9 mouse cellular contexts compared by ENCODE assay signal in genomic region chr1:38934668-38935067, GRCm38 (mm10). TPM values are rescaled to one million over a fixed set of nuclear protein-coding genes. Genes with fewer than 3 reads are reported as not detected.
DNase-seq lines count a peak whose midpoint lies in the region; ATAC-seq and TF ChIP-seq lines count a peak whose summit lies in the region.
"Had no signal": no experiment of that assay in that cellular context is flagged by ENCODE, and none has a peak within 500 bp of the region (broad histone marks: within the 10 kb centered on the region; RNA-seq: fewer than 3 reads in every experiment).

No protein-coding gene starts in this region.

- no peak for TF ChIP-seq EP300 in heart, postnatal 0 days (IDR thresholded peaks at IDR 0.05; ENCODE audit: low read depth)
- TF ChIP-seq EP300 in lung, postnatal 0 days (IDR thresholded peaks at IDR 0.05): no peak

- H3K4me1 ChIP-seq in heart, postnatal 0 days (ENCODE audit: control insufficient read depth, insufficient read depth): no peaks in the 10 kb centered on the region
- no peaks in the 10 kb centered on the region for H3K4me1 ChIP-seq in heart, embryonic 10.5 days
- H3K4me1 ChIP-seq in lung, postnatal 0 days (ENCODE audit: insufficient read depth, low read depth, low read length): no peaks in the 10 kb centered on the region

- H3K36me3 ChIP-seq in heart, postnatal 0 days (replicated peaks; ENCODE audit: control insufficient read depth, insufficient read depth, low read length): no peaks in the 10 kb centered on the region
- no peaks in the 10 kb centered on the region for H3K36me3 ChIP-seq in heart, embryonic 10.5 days
- no peaks in the 10 kb centered on the region for H3K36me3 ChIP-seq in lung, postnatal 0 days (ENCODE audit: insufficient read depth, low read length)

- no peaks in the 10 kb centered on the region for H3K27me3 ChIP-seq in heart, postnatal 0 days (ENCODE audit: control insufficient read depth, insufficient read depth, low read length)
- H3K27me3 ChIP-seq in heart, embryonic 10.5 days (ENCODE audit: insufficient read depth, poor library complexity, severe bottlenecking): no peaks in the 10 kb centered on the region
- no peaks in the 10 kb centered on the region for H3K27me3 ChIP-seq in lung, postnatal 0 days (replicated peaks; ENCODE audit: insufficient read depth, low read length)

- no peak overlapping the region for H3K27ac ChIP-seq in heart, postnatal 0 days (ENCODE audit: low read depth)
- H3K27ac ChIP-seq in heart, embryonic 10.5 days: no peak overlapping the region
- no peak overlapping the region for H3K27ac ChIP-seq in lung, postnatal 0 days (ENCODE audit: low read length)

- no peak for DNase-seq in heart, postnatal 0 days (ENCODE audit: low spot score)
- DNase-seq in heart, embryonic 10.5 days (ENCODE audit: low spot score): no peak
- peak; percentile 0 for DNase-seq in ovary, postnatal 14 days (ENCODE audit: low spot score)
- DNase-seq in ovary, adult 18-20 months (ENCODE audit: low spot score): no peak
- DNase-seq in cerebellum, adult 11-12 months: peak; percentile 21
- peak; percentile 9 for DNase-seq in lung, postnatal 0 days (ENCODE audit: low spot score)
- DNase-seq in frontal cortex, postnatal 14 days (ENCODE audit: low spot score in 2 of 2): no peak
- no peak for DNase-seq in left cerebral cortex, adult 8-10 months (ENCODE audit: low spot score in 2 of 2)

- no peak for ATAC-seq in heart, postnatal 0 days (ENCODE audit: insufficient read depth, low read depth)
- no peak for ATAC-seq in lung, postnatal 0 days

- no peak overlapping the region for H3K9ac ChIP-seq in heart, postnatal 0 days (replicated peaks; ENCODE audit: low read depth, low read length)
- no peak overlapping the region for H3K9ac ChIP-seq in lung, postnatal 0 days (replicated peaks; ENCODE audit: low read depth)

- no peaks in the 10 kb centered on the region for H3K9me3 ChIP-seq in heart, postnatal 0 days (replicated peaks; ENCODE audit: control insufficient read depth, low read length)
- no peaks in the 10 kb centered on the region for H3K9me3 ChIP-seq in heart, embryonic 10.5 days
- no peaks in the 10 kb centered on the region for H3K9me3 ChIP-seq in lung, postnatal 0 days (ENCODE audit: low read length)

- no peak overlapping the region for H3K4me2 ChIP-seq in heart, postnatal 0 days (ENCODE audit: low read depth, low read length)
- no peak overlapping the region for H3K4me2 ChIP-seq in lung, postnatal 0 days (replicated peaks; ENCODE audit: low read depth, low read length)

- 37% methylated on average over 5 of the region's 5 CpGs for WGBS in heart, postnatal 0 days
- 38% methylated on average over 5 of the region's 5 CpGs for WGBS in heart, embryonic 10.5 days
- WGBS in lung, postnatal 0 days: 24% methylated on average over 5 of the region's 5 CpGs

- no peak overlapping the region for H3K4me3 ChIP-seq in heart, postnatal 0 days (ENCODE audit: low read depth, low read length)
- H3K4me3 ChIP-seq in heart, embryonic 10.5 days: no peak overlapping the region
- H3K4me3 ChIP-seq in lung, postnatal 0 days (ENCODE audit: low read depth, low read length): no peak overlapping the region

- peak; percentile 28; the same call in 1 of the 2 replicates for TF ChIP-seq CTCF in heart, postnatal 0 days (IDR thresholded peaks at IDR 0.05; ENCODE audit: low read depth)
- peak; percentile 51 for TF ChIP-seq CTCF in lung, postnatal 0 days (IDR thresholded peaks at IDR 0.05)

RNA-seq across cellular contexts. Expression of gene Nms, which starts 4.3 kb away (rescaled TPM):
- total RNA-seq in heart, postnatal 0 days (2014; rRNA removed; ENCODE audit: low replicate concordance): not detected in 2 replicates
- polyA plus RNA-seq in heart, postnatal 0 days (2015; fragmentation: Nextera tagmentation; extraction: Ambion mirVana): not detected in 2 replicates
- polyA plus RNA-seq in heart, embryonic 10.5 days (2016; fragmentation: Nextera tagmentation; extraction: Ambion mirVana): not detected in 2 replicates
- not detected in 2 replicates for polyA plus RNA-seq in lung, postnatal 0 days (2015; fragmentation: Nextera tagmentation; extraction: Ambion mirVana)
- total RNA-seq in left cerebral cortex, adult 8-10 months (2022): not detected
- polyA plus RNA-seq: large intestine, adult 2 months had no signal

RNA-seq across cellular contexts. Expression of gene Chst10, which starts 36.7 kb away (rescaled TPM):
- total RNA-seq in heart, postnatal 0 days (2014; rRNA removed; ENCODE audit: low replicate concordance): 0.04 TPM in 1 of 2 replicates, not detected in the other
- 0.54 and 0.55 TPM in 2 replicates for polyA plus RNA-seq in heart, postnatal 0 days (2015; fragmentation: Nextera tagmentation; extraction: Ambion mirVana)
- polyA plus RNA-seq in heart, embryonic 10.5 days (2016; fragmentation: Nextera tagmentation; extraction: Ambion mirVana): 4.5 and 6.4 TPM in 2 replicates
- 0.27 and 0.29 TPM in 2 replicates for polyA plus RNA-seq in lung, postnatal 0 days (2015; fragmentation: Nextera tagmentation; extraction: Ambion mirVana)
- 10 to 100 TPM; 56.6 to 62.5 (median 60.8) TPM for total RNA-seq in left cerebral cortex, adult 8-10 months (2022)

RNA-seq across cellular contexts. Expression of gene Pdcl3, which starts 50.7 kb away (rescaled TPM):
- 45.9 and 47.1 TPM in 2 replicates for total RNA-seq in heart, postnatal 0 days (2014; rRNA removed; ENCODE audit: low replicate concordance)
- 155 and 186 TPM in 2 replicates for polyA plus RNA-seq in heart, postnatal 0 days (2015; fragmentation: Nextera tagmentation; extraction: Ambion mirVana)
- 161 and 170 TPM in 2 replicates for polyA plus RNA-seq in heart, embryonic 10.5 days (2016; fragmentation: Nextera tagmentation; extraction: Ambion mirVana)
- 139 and 155 TPM in 2 replicates for polyA plus RNA-seq in lung, postnatal 0 days (2015; fragmentation: Nextera tagmentation; extraction: Ambion mirVana)
- 10 to 100 TPM; 34.3 to 37.5 (median 34.4) TPM for total RNA-seq in left cerebral cortex, adult 8-10 months (2022)

Comparison
In these comparisons a context has a peak if more than half of its experiments do, and no peak if none do; other contexts are left out.
1. DNase-seq: peak in ovary, postnatal 14 days (single experiment), cerebellum, adult 11-12 months (single experiment) and lung, postnatal 0 days (single experiment); none in heart, postnatal 0 days (single experiment), heart, embryonic 10.5 days (single experiment), ovary, adult 18-20 months (single experiment), frontal cortex, postnatal 14 days (0 of 2) and left cerebral cortex, adult 8-10 months (0 of 2).